Mouse (Mus musculus) bone marrow, adult 2 months (tissue): ENCODE data around the gene Gm44503.

Experiments used
- CTCF ChIP-seq: fragments of 200-500 bp; IDR thresholded peaks from 2 replicates; pipeline ENCODE4 v1.5.1; 2011; ENCODE audit warnings: low read length, control low read depth; ENCODE audit not compliant: control insufficient read depth, insufficient read depth
- POLR2A ChIP-seq: fragments of 200-500 bp; IDR thresholded peaks from 2 replicates; pipeline ENCODE4 v1.6.1; 2011; ENCODE audit warnings: low read depth, mild to moderate bottlenecking, control low read depth, low read length, borderline replicate concordance; ENCODE audit not compliant: control insufficient read depth

DNA sequence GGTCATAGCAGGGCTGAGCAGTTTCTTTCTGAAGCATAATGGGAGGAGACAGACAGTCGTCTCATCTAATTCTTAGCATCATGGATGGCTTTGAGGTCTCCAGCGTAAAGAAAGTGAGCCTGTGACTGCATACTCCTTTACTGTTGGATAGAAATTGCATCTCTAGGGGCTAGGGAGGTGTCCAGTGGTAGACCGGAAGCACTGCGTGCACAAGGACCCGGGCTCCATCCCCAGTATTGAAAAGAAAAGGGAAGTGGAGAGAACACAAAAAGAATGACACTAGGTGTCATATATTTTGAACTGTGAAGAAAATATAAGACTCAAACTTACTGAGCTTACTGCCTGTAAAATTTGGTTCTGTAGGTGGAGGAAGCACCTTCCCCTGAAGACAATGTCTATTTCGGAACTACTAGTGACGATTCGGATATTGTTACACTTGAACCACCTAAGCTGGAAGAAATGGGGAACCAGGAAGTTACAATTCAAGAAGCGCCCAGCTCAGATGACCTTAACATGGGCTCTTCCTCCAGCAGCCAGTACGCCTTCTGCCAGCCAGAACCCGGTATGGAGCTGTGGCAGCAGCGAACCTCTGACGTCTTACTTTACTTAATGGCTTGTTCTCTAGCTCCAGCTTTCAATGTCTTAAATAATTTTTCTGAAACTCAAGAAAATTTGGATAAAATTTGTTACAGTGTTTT, 42.8 kb downstream of the Gm44503 start:
- TF ChIP-seq CTCF, result no peak
- no peak for TF ChIP-seq POLR2A
